Mouse (Mus musculus): Measurements from ENCODE around the gene Man2b1. TPM values are rescaled to one million over a fixed set of nuclear protein-coding genes. Genes with fewer than 3 reads are reported as not detected.

Gene Man2b1
- polyA plus RNA-seq (2017; shearing (Covaris generic)), result 100 to 1,000 TPM in 1 of 2 experiments, 10 to 100 TPM in 1; 98.3 to 117 TPM

DNA sequence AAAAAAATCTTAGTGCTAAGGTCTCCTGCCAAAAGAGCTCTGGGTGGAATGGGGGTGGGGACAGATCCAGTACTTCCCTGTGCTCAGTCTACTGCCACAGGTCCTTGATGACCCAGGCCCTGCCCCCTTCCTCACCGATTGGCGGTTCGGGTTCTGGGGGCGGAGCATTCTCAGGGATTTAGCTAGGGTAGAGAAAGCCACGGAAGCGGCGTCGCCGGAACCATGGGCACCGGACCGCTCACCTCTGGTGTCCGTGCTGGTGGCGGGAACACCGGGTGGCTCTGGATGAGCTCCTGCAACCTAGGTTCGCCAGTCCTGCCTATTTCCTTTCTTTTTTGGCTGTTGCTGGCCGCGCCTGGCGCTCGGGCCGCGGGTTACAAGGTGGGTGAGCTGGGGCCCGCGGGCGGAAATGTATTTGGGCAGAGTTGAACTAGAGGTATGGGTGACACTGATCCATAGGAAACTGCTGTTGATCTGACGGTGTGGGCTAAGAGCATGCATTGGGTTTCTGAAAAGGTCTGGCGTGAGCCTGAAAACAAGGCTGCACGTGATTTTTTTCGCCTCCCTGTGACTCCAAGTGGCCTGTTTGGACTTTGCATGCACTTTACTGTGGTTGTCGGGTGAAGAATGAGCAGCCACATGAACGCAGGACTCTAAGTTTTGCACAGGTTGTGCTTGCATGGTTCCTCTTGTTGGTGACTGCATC is at the start of gene Man2b1:
Gene Man2b1, plus strand, starts transcription at position 163 of the 706 bp plus-strand sequence.
- peak; percentile 92 for ATAC-seq

DNA sequence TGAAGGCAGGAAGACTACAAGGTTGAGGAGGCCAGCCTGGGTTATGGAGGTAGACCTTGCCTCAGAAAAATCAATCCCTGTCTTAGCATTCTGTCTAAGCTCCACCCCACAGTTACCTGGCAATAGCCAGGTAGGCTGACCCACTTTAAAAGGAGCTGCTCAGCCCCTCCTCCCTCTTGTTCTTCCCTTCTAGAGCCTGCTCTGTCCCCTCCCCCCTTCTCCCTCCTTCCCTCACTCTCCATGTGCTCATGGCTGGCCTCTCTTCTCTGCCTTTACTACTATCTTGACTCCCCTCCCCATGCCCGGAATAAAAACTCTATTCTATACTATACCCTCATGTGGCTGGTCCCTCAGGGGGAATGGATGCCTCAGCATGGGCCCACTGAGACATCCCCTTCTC is 49.2 kb upstream of the Man2b1 start:
- ATAC-seq, result no peak

DNA sequence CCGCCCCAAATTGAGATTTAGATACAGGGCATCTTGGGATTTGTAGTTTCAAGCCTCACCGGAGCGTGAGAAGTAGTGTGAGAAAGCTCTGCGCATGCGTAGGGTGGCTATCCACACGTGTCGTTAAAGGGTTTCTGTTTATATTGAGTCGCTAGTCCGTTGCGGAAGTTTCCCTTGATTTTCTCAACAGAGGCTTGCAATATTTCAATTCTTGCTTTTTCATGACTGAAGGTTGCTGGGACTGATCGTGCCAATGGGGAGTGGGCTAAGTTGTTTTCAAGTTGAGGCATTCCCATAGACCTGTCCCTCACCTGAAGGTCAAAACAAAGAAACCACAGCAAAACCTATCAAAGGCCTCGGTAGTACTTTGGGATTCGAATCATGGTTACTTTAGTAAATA is 48.3 kb upstream of the Man2b1 start:
- peak; percentile 48 for ATAC-seq

DNA sequence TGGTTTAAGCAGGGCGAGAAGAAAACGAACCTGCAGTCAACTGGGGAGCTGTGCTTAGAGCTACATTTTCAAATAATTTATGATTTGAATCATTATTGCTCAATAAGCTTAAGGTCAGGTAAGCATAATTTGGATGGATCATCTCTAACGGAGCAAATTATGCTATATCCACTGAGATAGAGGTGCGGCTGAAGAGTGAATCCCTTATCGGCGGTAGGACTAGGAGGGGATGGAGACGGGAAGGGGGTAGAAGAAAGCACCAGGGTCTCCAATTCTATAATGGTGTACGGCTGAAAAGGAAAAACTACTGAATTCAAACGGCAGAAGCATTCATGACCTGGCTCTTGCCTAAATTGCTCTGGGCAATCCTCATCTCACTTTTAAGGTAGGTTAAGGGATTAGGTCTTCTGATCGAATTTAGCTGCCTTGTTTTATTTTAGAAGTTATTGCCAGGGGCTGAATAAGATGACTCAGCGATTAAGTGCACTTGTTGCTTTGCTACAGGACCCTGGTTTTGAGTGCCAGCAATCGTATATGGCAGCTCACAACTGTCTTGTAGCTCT is 47.8 kb upstream of the Man2b1 start:
- ATAC-seq, result no peak

DNA sequence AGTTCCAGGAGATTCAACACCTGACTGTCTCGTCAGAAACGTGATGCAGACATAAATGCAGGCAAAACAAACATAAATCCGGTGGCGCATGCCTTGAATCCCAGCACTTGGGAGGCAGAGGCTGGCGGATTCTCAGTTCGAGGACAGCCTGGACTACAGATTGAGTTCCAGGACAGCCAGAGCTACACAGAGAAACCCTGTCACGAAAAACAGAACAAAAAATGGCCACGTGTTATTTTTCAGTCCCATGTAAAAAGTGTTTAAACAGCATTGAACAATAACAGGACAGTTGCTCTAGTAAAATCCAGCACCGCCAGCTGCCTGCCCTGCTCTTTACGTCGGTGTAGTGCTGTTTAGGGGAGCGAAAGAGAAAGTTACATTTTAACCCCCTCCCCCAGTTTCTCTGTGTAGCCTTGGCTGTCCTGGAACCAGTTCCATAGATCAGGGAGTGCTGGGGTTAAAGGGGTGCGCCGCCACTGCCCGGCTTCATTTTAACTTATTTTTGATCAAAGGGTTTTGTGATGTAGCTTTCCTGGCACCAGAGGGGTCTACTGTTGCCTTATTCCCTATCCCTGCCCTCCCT is 47.3 kb upstream of the Man2b1 start:
- ATAC-seq, result no peak

DNA sequence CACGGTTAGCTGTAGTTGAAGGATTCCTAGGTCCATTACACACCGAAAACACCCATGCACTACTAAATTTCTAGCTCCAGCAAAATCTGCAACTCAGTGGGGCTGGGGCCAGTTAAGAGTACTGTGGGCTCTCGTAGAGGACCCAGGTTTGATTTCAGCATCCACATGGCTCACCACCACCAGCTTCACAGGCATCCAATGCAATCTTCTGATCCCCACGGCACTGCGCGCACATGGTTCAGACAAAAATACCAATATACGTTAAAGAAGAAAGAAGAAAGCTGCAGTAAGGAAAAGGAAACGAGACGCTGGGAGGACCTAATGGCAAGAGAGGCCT is 46.7 kb upstream of the Man2b1 start:
- ATAC-seq, result peak; percentile 20

DNA sequence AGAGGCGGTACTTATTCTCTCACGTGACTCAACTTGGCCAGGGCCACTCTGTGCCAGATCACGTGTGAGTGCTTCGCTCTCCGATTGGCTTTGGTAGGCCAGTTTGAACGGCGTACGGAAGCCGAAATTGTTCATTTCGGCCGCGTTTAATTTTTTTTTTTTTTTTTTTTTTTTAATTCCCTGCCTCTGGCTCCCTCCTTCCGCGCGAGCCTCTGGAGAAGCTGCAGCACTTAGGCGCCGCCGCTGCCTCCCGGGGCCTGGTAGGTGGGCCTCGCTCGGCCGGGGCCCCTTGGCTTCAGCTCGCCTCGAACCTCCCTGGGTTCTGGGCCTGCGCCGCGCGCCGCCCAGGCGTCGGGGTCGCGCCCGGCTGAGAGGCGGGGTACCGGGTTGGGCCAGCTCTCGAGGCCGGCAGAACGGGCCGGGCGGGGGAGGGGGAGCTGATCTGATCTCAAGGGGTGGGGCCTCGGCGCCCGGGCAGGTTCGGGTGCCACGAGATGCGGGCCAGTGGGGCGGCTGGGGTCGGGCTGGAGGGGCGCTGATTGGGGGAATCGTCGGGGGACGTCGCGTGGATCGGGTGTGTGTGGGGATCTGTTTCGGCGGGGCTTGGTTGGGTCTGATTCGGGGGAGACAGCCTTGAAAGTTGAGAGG is 46.2 kb upstream of the Man2b1 start, which contains the start of gene Tnpo2:
Gene Tnpo2, plus strand, starts transcription at position 198 of the 648 bp plus-strand sequence.
- ATAC-seq, result peak; percentile 91

DNA sequence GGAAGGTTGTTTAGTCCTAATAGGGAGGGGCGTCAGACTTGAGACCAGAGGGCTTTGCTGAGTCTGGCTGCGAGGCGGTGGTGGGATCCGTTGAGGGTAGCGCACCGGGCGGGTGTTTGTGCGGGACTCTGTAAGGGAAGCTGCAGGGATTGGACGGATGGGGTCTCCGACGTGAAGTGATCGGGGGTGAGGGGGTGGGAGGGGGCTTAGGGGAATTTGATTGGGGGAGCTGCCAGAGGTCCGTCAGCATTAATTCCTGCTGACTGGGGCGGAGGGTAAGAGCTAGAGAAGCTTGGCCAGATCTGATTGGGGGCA is 45.7 kb upstream of the Man2b1 start:
- no peak for ATAC-seq

DNA sequence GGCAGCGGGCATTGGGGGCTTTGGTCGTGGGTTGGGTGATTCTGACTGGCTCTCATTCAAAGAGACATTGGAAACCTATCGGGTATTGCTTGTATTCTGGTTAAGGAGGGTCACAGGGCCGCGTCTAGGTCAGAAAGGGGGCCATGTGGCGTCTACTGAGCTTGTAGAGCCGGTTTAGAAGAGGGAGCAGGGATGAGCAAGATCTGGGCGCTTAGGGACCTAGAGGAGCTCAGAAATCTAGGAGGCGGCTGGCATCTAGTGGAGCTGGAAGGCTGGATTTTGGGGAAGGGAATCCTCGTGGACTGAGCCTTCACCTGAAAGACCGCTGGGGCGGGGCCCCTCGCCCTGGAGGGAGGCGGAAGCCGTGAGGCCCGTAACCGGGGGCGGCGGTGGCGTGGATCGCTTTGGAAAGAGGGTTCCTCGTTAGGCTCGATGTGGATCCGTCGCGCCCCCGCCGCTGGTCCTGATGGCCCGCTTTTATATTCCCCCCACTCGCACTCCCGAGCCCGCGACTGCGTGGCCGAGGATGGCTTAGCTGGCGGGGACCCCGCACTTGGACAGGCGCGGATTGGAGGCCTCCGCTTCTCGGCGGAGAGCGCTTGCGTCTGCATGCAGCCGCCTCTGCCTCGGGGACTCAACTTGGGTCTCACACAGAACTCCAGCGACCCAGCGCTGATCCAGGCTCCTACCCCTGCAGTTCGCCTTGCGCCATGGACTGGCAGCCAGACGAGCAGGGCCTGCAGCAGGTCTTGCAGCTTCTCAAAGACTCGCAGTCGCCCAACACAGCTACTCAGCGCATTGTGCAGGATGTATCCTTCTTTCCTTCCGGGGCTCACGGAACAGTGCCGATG is 45.2 kb upstream of the Man2b1 start:
- ATAC-seq, result peak; percentile 31

DNA sequence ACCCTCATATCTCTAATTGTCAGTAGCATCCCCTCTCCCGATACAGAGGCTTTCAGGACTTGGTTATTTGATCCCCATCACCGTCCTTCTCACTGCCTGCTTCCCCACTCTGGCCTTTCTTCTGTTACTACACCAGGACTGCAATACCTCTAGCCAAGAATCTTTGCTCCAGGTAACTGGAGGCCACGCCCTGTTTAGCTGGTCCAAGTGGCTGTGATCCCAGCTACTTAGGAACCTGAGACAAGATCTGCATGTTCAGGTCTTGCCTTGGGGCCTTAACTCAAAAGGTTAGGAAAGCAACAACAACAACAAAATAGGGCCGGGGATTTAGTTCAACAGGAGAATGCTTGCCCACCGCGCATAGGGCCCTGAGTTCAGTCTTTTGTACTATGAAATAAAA is 39.5 kb upstream of the Man2b1 start:
- ATAC-seq, result no peak

DNA sequence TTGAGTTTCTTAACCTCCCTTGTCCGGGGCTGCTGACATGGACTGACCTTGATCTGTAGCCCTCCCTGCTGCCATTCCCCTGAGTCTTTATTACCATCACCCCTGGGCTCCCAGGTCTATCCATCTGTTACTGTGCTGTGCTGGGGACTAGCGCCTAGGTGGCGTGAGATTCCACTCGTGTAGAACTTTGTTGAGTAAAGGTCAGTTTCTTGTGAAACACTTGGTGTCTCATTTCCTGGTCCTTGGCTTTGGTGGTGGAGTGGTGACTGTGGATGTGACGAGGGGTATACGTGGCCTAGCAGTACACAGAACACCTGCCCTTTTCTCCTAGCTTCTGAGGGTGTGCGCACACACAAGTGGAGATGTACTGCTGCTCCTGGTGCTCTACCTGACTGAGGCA is 25.7 kb upstream of the Man2b1 start:
- no peak for ATAC-seq

DNA sequence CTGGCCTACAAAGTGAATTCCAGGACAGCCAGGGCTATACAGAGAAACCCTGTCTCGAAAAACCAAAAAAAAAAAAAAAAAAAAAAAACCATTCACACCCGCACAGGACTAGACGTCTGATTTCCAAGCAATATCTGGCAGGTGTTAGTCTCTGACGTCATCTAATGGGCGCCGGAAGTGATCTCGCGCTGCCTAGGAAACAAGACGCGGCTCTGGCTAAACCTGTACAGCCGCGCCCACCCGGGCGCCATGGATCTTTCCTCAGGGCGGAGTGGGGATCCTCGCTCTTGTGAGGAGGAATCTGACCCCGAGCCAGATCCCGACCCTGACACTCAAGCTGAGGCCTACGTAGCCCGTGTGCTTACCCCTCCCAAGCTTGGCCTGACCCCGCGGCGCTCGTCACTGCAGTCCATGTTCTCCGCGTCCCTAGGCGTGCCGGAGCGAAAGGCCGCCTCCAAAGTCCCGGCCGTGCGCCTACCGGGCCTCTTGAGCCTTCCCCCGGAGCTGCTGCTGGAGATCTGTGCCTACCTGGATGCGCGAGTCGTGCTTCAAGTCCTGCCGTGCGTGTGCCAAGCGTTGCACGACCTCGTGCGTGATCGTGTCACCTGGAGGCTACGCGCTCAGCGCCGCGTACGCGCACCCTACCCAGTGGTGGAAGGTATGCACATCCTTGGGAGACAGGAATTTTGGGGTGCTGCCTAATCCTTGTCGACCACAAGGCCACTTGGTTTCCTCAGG is 23.0 kb upstream of the Man2b1 start, which contains the start of gene Fbxw9:
Gene Fbxw9, plus strand, starts transcription at position 177 of the 738 bp plus-strand sequence.
- ATAC-seq, result peak; percentile 99

DNA sequence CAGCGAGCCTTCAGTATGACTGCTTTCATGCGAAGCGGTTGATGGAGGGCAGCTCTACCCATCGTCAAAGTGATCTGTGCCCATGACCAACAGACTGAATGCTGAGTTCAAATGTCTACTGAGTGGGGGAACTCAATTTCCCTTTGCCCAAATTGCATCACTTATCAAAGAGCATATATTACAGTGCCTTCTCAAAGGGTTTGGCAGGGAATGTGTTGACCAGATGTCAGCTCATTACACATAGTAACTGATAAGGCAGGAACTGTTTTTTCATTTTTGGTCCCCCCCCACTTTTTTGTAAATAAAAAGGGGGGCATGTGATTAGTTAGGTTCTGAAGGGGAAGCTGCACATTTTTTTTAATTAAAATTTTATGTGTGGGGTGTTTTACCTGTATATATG is 20.5 kb upstream of the Man2b1 start:
- ATAC-seq, result no peak

DNA sequence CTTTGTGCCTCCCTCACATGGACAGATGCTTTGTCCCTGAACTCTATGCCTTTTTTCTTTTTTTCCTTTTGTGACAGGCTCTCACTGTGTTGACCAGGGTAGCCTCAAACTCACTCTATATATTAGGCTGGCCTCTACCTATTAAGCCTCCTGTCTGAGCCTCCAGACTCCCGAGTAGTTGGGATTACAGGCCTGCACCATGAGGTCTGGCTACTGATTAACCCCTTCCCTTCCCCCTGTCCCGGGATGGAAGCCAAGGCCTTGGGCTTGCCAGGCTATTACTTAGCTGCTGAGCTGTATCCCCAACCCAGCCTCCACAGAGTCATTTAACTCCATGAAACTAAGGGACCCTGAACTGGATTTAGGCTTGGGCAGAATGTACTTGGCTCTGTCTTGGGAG is 17.9 kb upstream of the Man2b1 start:
- ATAC-seq, result no peak

DNA sequence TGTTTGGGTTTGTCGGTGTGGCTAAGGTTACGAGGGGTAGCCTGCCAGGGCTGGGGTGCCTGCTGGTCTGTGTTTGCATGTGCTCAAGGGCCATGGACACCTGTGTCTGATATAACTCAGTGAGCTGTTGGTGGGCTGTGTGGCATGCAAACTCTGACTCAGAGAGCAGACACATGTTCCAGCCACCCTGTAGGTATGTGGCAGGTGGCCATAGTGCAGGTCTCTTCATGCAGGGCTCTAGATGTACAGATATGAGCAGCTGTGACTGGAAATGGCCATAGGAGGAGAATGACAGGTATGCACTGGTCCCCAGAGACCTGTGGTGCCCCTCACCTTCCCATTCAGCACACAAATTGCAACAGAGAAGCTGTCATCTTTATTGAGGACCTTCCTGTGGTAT is 15.9 kb upstream of the Man2b1 start:
- ATAC-seq, result no peak

DNA sequence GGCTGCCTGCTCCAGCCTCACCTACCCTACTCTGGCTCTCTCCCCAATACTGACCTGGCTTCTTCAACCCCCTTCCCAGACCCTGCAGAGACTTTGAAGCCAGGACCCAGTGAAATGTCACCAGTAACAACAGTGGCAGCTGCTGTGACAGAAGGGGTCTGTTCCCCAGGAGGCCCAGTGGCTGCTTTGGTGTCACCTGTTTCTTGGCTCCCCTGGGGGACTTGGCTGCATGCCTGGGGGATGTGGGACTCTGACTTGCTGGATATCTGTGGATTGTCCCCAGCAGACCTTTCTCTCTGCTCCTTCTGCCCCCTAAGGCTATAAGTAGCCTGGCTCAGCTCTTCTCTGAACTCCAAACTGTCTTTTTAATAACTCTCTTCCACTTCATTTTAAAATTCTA is 15.1 kb upstream of the Man2b1 start, which contains the start of gene Gm5741:
Gene Gm5741, minus strand, starts transcription at position 1 of the 400 bp plus-strand sequence.
- no peak for ATAC-seq

DNA sequence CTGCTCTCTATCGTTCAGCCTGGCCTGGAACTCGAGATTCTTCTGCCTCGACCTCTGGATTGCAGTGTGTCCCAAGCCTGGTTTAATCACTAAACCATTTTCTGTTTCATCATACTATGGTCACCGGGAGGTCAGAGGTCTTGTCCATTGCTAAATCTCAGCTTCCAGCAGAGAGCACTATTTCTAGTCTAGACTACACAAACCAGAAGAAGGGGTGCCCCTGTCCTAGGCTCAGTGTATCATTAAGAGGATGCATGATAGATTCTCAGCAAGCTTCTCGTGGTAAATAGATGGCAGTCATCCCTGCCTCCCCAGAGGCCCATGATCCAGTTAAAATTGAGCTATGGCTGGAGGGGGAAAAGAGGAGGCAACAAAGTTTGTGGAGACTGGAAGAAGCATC is 12.0 kb upstream of the Man2b1 start:
- ATAC-seq, result no peak

DNA sequence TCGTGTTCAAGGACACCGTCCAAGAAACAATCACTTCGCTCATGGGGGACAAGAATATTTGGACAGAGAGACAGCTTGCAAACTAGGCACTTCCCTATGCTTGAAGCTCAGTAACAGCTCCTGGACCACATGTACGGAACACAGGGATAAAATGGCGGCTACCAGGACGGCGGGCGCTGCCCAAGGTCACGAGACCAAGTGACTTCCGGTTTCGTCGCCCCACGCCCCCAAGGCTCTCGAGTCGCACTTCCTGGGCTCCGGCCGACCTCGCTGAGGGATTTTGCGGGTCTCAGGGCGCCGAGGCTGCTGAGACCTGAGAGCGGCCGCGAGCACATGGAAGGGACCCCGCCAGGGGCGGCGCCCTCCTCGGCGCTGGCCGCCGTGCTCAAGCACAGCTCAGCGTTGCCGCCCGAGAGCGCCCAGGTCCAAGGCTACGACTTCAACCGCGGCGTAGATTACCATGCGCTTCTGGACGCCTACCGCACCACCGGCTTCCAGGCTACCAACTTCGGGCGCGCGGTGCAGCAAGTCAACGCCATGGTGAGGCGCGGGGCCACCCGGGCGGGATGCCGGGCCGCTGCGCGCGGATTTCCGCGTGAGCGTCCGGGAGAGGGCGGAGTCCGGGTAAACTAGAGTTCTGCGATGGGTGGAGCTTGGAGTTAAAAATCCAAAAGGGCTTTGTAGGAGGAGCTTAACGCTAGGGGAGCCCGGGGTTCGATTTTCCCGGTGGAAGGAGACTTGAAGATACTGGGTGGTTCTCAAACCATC is 11.4 kb upstream of the Man2b1 start, which contains the start of gene Dhps:
Gene Dhps, plus strand, starts transcription at position 244 of the 768 bp plus-strand sequence.
- ATAC-seq, result peak; percentile 91

DNA sequence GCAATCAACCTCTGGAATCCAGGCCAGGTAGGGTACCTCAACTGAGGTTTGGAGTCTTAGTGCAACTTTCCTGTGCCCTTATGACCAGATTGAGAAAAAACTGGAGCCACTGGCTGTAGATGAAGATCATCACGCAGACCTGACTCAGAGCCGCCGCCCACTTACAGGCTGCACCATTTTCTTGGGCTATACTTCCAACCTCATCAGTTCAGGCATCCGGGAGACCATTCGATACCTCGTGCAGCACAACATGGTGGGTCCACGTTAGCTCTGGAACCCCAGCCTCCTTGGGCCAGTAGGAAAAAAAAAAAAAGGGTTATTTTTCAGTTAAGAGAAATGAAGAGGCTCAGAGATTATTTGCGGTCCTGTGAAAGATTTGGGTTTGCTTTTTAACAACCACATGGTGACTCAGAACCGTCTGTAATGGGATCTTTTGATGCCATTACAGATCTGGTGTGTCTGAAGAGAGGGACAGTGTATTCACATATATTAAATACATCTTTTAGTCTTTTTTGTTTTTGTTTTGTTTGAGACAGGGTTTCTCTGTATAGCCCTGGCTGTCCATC is 10.6 kb upstream of the Man2b1 start:
- no peak for ATAC-seq

DNA sequence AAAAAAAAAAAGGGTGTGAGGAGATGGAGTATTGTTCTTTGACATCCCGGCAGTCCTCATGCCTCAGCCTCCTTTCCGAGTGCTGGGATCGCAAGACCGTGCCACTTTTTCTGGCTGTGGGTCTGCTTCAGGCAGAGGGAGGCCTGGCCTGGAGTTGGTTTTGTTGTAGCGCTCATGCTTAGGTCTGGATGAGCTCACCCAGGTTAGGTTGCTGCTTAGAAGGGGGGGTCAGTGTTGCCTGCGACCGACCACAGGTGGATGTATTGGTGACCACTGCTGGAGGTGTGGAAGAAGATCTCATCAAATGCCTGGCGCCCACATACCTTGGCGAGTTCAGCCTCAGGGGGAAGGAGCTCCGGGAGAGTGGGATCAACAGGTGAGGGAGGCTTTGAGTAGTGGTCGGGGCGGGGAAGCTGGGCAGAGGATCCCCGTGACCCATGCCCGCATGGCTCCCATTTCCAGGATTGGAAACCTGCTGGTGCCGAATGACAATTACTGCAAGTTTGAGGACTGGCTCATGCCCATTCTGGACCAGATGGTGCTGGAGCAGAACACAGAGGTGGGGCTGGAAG is 9.9 kb upstream of the Man2b1 start:
- no peak for ATAC-seq
